Mouse (Mus musculus) kidney, postnatal 36 days (tissue): ENCODE data around the gene Prune2.
A peak's percentile ranks its signal among the peaks of the same experiment; 100 is the strongest.

ENCODE experiments used
- DNase-seq, 2 experiments: peaks; one replicate each; pipeline ENCODE4 v3.0.0; 2021 to 2022; ENCODE audit warnings: mixed read lengths in 2 of 2

Gene Prune2

DNA sequence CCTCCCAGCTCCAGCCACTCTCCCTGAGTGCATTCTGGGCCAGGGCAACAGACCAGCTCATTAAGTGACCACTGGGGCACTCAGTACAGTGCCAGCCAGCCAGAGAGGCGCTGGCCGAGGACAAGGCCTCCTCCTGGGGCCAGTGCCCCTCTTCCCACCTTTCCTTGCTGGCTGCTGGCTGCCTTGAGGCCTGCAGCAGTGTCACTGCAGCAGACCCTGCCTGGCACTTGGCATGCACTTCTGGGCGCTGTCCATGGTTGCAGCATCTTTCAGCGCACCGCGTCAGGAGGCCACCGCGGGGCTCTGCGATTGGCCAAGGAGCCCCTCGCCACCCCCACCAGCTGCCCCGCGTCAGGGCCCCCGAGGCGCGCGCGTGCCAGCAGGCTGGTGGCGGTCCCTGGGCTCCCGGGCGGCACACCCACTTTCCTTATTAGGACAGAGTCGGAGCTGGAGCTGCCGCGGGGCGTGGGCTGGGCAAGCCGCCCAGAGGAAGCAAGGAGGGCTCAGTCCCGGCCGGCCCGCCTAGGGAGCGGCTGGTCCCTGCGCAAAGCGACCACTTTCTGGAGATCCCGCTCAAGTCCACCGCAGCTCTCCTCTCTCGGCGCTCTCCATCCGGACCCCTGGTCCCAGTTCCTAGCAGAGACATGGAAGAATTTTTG, at the start of gene Prune2:
Prune2 (plus strand) TSS at position 506 of the 659 bp plus-strand sequence.
- peak; percentile 32 to 56 for DNase-seq

GRCm38 (mm10) chr19:16911507-16911906, 44.4 kb upstream of the Prune2 start:
- DNase-seq = no peak

- no peak for DNase-seq
Measured at GRCm38 (mm10) chr19:16924516-16924915, 31.4 kb upstream of the Prune2 start.

DNA sequence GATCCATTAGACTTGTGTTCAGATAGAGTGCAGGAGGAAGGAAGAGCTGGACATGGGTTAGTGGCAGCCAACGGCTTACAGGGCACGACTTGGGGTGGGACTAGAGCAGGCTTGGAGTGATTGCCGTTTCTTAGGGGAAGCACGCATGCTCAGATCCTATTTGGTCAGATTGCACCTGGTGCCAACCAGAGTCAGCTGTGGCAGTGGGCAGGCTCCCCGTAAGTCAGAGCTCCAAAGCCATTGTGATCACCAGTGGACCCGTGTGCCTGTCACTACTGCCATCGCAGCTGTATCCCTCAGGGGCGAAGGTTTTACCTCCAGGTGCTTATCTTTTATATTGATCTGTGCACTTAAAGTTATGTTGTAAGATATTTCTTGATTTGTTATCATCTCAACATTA, 21.3 kb upstream of the Prune2 start:
- no peak for DNase-seq

- no peak for DNase-seq
Measured at GRCm38 (mm10) chr19:16948794-16949313, 7.1 kb upstream of the Prune2 start.

DNA sequence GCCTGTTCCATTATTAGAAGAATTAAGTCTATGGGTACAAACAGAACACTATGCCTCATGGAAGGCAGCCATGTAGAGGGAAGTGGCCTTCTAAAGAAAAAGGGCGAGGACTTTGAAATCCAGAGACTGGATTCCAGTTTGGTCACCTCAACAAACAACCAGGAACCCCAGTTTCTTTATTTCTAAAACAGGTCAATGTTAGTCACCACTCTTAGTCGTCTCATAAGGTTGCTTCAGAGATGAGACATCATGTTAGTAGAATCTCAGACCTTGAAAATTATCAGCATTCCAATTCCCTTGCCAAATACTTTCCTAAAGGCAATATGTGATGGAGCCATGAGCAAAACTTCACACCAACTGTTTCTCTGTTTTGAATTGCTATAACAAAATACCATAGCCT, 6.6 kb upstream of the Prune2 start:
- DNase-seq = no peak

- DNase-seq = no peak
Measured at GRCm38 (mm10) chr19:16950051-16950450, 5.9 kb upstream of the Prune2 start.

DNA sequence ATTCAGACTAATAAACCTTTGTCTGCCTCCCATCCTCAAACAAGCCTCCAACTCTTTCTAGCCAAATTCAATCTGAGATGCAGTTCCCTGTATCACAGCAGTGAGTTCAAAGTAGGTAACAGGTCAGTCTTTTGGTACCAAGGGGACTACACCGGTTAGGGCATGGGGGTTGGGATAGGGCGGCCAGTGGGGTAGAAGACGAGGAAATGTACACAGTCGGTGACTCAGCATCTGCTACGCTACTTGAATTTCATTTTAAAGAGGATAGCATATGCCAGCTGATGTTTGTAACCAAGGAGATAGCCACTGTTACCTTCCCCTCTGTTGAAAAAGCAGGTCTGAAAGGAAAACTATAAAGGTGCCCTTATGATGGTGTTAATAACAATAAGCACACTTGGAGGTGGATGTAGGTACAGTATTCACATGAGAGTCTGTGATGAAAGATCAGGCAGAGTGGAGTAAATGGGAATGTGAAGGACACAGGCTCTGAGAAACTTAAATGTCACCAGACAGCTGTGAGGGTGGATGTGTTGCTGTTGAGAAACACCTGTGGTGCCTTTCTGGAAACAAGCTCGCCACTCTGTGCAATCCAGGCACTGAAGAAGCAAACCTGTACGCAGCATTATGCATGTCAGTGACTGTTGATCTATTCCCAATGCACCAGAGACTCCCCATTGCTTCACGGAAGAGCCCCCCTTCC, 5.1 kb upstream of the Prune2 start:
- no peak for DNase-seq

- no peak for DNase-seq
Measured at GRCm38 (mm10) chr19:16954736-16955135, 1.2 kb upstream of the Prune2 start.

GRCm38 (mm10) chr19:16955231-16955612, 696 bp upstream of the Prune2 start:
- DNase-seq = no peak

- no peak for DNase-seq
Measured at GRCm38 (mm10) chr19:16956319-16956718, 401 bp downstream of the Prune2 start.

- DNase-seq = no peak
Measured at GRCm38 (mm10) chr19:16959051-16959450, 3.1 kb downstream of the Prune2 start.

DNA sequence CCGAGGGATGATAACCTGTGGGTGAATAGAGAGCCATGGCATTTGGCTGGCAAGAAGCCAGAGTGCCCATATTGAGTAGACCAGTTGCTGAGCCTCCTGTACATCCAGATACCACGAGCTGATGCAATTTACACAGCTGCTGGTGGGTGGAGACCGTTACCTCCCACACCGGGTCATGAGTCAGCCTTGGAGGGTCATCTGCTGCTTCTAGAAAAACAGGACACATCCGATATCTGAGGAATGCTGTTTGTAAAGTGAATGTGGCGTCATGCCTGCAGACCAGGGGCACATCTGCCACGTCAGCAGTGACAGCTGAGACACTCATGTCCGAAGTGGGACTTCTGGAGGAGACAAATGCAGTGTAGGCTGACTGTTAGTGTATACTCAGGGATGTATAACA, 3.6 kb downstream of the Prune2 start:
- no peak for DNase-seq

DNA sequence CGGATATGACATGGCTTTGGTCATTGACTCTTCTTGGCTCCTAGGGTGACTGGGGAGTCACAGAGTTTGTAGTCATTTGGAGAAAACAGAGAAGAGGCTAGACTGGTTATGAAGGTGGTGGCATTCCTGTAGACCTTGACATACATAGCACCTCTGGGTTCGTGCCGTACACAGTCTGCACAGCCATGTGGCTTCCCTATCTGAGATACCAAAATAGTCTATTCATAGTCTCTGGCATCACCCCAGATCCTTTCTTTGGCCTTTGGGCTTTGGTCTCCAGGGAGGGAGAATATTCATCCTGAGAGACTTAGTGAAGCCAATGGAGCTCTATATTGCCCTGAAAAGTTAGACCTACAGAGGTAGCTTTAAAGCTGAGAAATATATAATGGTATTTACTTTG, 5.1 kb downstream of the Prune2 start:
- no peak for DNase-seq

GRCm38 (mm10) chr19:16963178-16963577, 7.3 kb downstream of the Prune2 start:
- DNase-seq = no peak

GRCm38 (mm10) chr19:16968768-16969167, 12.8 kb downstream of the Prune2 start:
- DNase-seq = no peak

- no peak for DNase-seq
Measured at GRCm38 (mm10) chr19:16970612-16971011, 14.7 kb downstream of the Prune2 start.

GRCm38 (mm10) chr19:16978910-16979309, 23.0 kb downstream of the Prune2 start:
- DNase-seq = no peak

DNA sequence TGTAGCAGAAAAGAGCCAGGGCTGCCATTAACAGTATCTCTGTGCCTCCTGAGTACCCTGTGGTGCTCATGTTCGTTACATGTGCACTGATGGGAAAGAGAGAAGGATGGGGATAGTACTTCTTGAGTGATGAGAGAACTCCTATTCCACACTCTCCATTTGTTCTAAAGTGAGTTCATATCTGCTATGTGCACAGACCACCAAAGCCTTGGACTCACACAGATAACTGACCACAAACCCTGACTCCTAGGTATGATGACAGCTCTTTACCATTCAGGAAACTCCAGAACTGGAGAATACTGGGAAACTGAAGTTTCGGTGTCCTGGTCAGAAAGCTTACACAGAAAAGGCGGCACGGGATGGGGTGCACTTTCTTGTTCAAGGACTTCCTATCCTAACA, 25.8 kb downstream of the Prune2 start:
- no peak for DNase-seq

DNA sequence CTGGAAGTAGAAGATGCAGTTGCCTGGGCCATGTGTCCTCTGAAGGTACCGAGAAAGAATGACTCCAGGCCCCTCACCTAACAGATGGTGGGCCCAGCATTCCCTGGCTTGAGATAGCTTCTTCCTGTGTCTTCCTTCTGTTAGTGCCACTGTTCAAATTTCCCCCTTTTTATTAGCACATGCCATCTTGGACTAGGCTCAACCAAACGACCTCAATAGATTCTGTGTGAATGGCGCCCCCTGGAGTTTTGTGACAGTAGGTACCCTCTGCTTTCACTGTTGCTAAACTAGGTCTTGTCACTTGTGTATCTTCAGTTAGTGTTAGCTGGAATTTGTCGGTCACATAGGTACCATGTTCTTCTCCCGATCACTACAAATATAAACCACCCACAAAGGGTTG, 29.0 kb downstream of the Prune2 start:
- peak in 1 of 2 experiments; percentile 37 for DNase-seq

DNA sequence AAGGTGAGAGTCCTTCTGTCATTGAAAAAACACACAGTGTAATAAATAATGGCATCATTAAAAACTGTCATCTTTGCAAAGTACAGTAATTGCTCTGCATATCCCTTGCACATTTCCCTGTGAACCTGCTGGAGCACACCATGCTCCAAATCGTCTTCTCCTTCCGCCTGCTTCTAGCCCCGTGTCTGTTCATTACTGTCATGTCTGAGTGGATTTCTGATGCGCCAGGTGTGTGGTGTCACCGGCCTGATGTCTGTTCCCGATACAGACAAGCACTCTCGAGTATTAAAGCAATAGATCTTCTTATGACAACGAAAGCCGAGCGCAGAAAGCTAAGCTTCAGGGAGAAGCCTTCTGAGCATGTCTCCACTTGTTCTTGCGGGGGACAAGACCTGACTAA, 32.1 kb downstream of the Prune2 start:
- DNase-seq = no peak

GRCm38 (mm10) chr19:16992151-16992550, 36.2 kb downstream of the Prune2 start:
- DNase-seq = no peak

GRCm38 (mm10) chr19:16994260-16994659, 38.3 kb downstream of the Prune2 start:
- no peak for DNase-seq

GRCm38 (mm10) chr19:16997915-16998314, 42.0 kb downstream of the Prune2 start:
- DNase-seq = peak; percentile 34 to 42
